Mouse (Mus musculus) monocyte, adult 5-6 weeks (primary cell): ENCODE data around the gene Ccdc88b. TPM values are rescaled to one million over a fixed set of nuclear protein-coding genes. Genes with fewer than 3 reads are reported as not detected.

ENCODE experiments used
- ATAC-seq: fragments of 153-309, 156-312 bp; replicated peaks from 2 replicates; pipeline ENCODE4 v1.8.0; 2017; ENCODE audit warnings: mild to moderate bottlenecking; ENCODE audit not compliant: low TSS enrichment, insufficient number of reproducible peaks, severe bottlenecking, poor library complexity, low FRiP score
- total RNA-seq: library from RNA; stranded (forward); fragments of 200-1000, 200-491, 200-594 nt; gene quantifications from 3 replicates; pipeline ENCODE4 v1.2.3, GENCODE M21; 2017

Gene Ccdc88b
- total RNA-seq, 1 experiment from 2014 or later: 102 TPM

GRCm38 (mm10) chr19:6859971-6860370, 2.0 kb upstream of the Ccdc88b start:
- ATAC-seq: no peak

GRCm38 (mm10) chr19:6859032-6859651, 1.1 kb upstream of the Ccdc88b start:
- ATAC-seq: no peak

GRCm38 (mm10) chr19:6857391-6858005, 513 bp downstream of the Ccdc88b start:
- ATAC-seq: no peak

- ATAC-seq: no peak
Measured at GRCm38 (mm10) chr19:6857003-6857360, 1.0 kb downstream of the Ccdc88b start.

GRCm38 (mm10) chr19:6856281-6857002, 1.6 kb downstream of the Ccdc88b start:
- no peak for ATAC-seq

- no peak for ATAC-seq
Measured at GRCm38 (mm10) chr19:6855225-6856031, 2.6 kb downstream of the Ccdc88b start.

DNA sequence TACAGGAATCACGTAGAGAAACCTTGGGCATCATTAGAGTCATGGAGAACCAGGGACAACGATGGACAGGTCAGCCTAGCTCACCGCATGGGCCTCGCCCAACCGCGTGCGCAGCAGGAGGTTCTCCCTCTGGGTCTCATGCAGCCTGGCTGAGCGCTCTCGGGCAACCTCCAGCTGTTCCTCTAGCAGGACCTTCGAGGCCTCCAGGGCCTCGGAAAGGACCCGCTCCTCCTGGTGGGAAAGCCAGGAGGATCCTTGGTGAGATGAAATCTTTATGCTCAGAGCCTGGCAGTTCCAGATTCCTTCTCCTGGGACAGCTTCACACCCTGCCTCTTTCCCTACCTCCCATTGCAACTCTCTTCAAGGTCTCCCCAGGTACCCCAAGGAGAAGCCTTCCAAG, 3.4 kb downstream of the Ccdc88b start:
- no peak for ATAC-seq

GRCm38 (mm10) chr19:6853903-6854302, 4.1 kb downstream of the Ccdc88b start:
- ATAC-seq: no peak

DNA sequence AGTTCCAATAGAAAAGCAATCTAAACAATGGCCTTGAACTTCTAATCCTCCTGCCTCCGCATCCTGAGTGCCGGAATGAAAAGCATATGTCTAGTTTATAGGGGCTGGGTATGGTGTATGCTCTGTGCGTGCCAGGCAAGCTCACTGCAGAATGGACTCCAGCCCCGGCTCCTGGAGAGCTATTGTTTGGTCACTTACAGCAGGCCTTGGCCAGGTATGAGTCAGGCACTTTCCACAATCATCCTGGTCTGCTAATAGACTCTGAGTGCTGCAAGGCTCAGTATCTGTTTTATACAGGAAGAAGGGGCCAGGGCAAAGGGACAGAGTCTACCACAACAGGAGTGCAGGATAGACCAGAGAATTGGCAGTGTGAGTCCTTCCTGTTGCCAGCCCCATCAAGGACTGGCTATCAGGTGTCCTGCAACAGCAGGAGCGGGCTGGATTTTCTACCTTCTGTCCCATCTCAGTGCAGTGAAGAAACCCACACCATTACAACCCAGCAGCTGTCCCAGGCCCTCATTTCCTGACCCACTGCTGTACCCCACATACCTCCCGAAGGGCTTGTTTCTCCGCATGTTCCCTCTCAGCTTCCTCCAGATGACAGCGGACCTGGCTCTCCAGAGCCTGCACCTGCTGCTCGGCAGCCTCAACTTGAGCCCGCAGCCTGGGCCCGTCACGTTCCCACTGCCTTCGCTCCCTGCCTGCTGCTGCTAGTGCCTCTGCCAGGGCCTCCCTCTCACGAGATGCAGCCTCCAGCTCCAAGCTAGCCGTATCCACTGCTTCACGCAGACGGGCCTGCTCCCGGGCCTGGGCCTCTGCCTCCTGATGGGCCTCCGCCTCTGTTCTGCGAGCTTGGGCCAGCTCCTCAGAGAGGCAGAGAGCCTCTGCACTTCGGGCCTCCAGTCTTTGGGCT, 5.4 kb downstream of the Ccdc88b start:
- no peak for ATAC-seq

DNA sequence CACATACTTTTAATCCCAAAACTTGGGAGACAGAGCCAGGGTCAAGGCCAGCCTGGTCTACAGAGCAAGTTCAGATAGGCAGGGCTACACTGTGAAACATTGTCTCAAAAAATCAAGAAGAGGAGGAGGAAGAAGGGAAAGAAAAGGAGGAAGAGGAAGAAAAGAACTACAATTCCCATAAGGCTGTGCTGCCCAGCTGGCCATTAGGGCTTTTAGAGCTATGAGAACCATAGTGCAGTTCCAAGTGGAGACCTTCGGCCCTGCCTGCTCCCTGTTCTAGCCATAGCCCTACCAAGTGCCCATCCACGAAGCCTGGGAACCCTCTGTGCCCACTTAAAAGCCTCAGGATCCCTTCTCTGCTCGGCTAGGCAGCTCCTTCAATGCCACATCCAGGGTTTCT, 6.5 kb downstream of the Ccdc88b start:
- ATAC-seq: no peak

GRCm38 (mm10) chr19:6849506-6850068, 8.4 kb downstream of the Ccdc88b start:
- no peak for ATAC-seq

DNA sequence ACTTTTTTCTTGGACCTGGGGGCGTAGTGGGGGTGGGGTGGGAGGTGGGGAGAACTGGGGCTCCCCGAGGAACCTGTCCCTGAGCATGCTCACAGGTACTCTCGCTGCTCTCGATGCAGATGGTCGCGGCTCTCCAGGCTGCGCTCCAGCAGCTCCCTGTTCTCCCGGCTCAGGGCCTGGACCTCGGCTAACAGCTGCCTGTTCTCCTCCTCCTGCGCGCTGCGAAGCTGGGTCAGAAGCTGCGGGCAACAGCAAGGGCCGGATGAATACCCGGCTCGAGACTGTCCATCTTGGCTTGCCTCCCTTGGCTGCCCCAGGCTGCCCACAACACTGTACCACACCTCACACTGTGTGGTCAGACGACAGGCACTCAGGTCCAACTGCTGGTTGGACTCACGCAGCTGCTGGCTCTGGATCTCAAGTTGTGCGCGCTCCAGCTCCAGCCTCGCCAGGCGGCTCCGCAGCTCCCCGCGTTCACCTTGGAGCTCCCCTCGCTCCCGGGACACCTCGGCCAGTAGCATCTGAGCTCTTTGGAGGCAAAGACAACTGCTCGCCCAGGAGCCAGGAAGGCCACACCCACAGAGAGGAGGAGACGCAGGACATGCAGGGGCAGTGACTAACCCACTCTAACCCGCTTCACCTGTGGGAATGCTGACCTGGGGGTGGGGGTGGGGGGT, 10.0 kb downstream of the Ccdc88b start:
- no peak for ATAC-seq

GRCm38 (mm10) chr19:6846050-6846449, 12.0 kb downstream of the Ccdc88b start:
- ATAC-seq: no peak

GRCm38 (mm10) chr19:6842353-6842752, 15.7 kb downstream of the Ccdc88b start:
- ATAC-seq: no peak

DNA sequence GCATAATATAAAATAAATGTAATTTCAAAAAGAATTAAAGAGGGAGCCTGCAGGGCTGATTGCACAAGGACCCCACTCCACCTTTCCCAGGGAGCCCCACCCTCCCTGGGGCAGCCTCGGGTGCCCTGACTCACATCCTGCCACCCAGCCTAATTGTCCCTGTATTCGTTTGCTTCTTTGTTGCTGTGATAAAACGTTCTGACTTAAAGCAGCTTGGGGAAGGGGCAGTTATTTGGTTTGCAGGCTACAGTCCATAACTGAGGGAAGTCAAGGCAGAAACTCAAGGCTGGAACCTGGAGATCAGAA, 16.8 kb downstream of the Ccdc88b start:
- no peak for ATAC-seq

GRCm38 (mm10) chr19:6840475-6841291, 17.3 kb downstream of the Ccdc88b start, which contains the start of gene Rps6ka4:
Gene Rps6ka4, minus strand, starts transcription at chr19:6840636.
- peak; percentile 9; the same call in 1 of the 2 replicates for ATAC-seq
